Mouse (Mus musculus) midbrain, embryonic 12.5 days (tissue): ENCODE results near the gene Lrig1. TPM values are rescaled to one million over a fixed set of nuclear protein-coding genes. Genes with fewer than 3 reads are reported as not detected.

Experiments used
- ATAC-seq: fragments of 200-750 bp; cut with Nextera tagmentation; 2 replicates; pipeline ENCODE4 v1.8.0; 2017; ENCODE audit warnings: low read depth, moderate TSS enrichment, moderate library complexity; ENCODE audit not compliant: low FRiP score
- H3K27ac ChIP-seq: fragments of 300-500 bp; sonication (generic); replicated peaks from 2 replicates; pipeline ENCODE4 v1.5.1; 2016; ENCODE audit warnings: mild to moderate bottlenecking
- H3K27me3 ChIP-seq: fragments of 300-500 bp; sonication (generic); 2 replicates; pipeline ENCODE4 v1.6.1; 2016; ENCODE audit warnings: mild to moderate bottlenecking
- H3K36me3 ChIP-seq: fragments of 300-500 bp; sonication (generic); 2 replicates; pipeline ENCODE4 v1.6.1; 2016
- H3K4me1 ChIP-seq: fragments of 300-500 bp; sonication (generic); 2 replicates; pipeline ENCODE4 v1.6.1; 2016
- H3K4me2 ChIP-seq: fragments of 300-500 bp; sonication (generic); replicated peaks from 2 replicates; pipeline ENCODE4 v1.6.1; 2016; ENCODE audit warnings: mild to moderate bottlenecking, moderate library complexity
- H3K4me3 ChIP-seq: fragments of 300-500 bp; sonication (generic); 2 replicates; pipeline ENCODE4 v1.5.1; 2016; ENCODE audit warnings: mild to moderate bottlenecking
- H3K9ac ChIP-seq: fragments of 300-500 bp; sonication (generic); replicated peaks from 2 replicates; pipeline ENCODE4 v1.6.1; 2016; ENCODE audit warnings: mild to moderate bottlenecking, moderate library complexity
- H3K9me3 ChIP-seq: fragments of 300-500 bp; sonication (generic); 2 replicates; pipeline ENCODE4 v1.6.1; 2016; ENCODE audit warnings: mild to moderate bottlenecking
- WGBS: fragments of 180-500 bp; shearing (Covaris S2); methylation state at CpG from one replicate; pipeline ENCODE4 v1.1.7; 2016; 5-methylcytosine and 5-hydroxymethylcytosine counted together
- polyA plus RNA-seq: library from polyadenylated mRNA; unstranded; fragments of >200 nt; fragmentation: Nextera tagmentation; extraction: Ambion mirVana; gene quantifications from 2 replicates; pipeline ENCODE4 v1.2.1, GENCODE M21; 2016

The Lrig1 gene
- polyA plus RNA-seq, 1 experiment from 2014 or later = 14.4 TPM

DNA sequence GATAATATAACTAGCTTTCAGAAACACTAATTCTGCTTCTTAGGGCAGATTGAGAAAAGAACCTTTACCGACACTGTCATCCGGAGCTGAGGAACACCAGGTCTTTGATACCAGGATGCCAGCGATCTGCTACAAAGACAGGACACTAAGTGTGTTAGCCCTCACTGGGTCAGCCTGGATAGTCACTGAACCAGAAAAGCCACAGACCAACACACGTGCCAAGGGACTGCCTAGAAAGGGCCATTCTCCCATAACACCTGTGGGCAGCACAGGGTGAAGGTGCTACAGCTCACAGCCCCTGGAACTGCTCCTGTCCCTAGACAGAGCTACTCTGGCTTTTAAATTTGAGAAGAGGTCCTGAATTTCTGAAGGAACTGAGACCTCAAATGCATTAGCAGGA is 32.8 kb downstream of the Lrig1 start:
- no peak overlapping the region for H3K9ac ChIP-seq
- H3K27me3 ChIP-seq = no peaks in the 10 kb centered on the region
- H3K4me1 ChIP-seq = peaks cover 59% of the 10 kb centered on the region
- H3K9me3 ChIP-seq = no peaks in the 10 kb centered on the region
- WGBS = 73% methylated on average over 4 of the region's 4 CpGs
- no peaks in the 10 kb centered on the region; the same call in 1 of the 2 replicates for H3K36me3 ChIP-seq
- no peak overlapping the region for H3K4me3 ChIP-seq
- H3K27ac ChIP-seq = no peak overlapping the region
- no peak for ATAC-seq
- H3K4me2 ChIP-seq = no peak overlapping the region

DNA sequence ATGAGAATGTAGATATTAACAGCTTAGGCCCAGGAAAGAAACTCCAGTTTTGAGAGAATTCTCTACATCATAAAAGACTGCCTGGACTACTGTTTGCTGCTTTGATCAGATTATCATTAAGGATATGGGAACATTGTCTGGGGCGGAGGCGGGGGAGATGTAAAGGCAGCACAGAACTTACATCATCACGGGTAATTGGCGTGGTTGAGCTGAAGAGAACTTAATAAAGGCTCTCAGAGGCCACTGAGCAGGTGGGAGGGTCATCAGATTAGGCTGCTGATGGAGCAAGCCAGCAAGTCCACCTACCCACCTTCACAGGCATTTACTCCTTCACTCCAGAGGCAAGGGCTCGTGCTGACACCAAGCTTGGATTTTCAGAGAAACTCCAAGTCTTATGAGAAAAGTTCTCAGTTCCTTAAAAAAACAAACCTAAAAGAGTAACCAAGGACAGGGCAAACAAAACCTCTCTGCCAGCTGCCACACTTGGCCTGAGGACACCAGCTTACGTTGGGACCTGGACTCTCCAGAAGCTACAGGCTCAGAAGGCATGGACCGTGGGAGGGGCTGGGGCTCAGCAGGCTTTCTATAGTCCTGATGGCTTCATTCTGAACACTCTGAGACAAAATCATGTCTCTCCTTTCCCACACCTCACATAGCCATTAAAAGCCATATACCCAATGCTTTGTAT is 33.4 kb downstream of the Lrig1 start:
- H3K27ac ChIP-seq = no peak overlapping the region
- no peak overlapping the region for H3K4me3 ChIP-seq
- 58% methylated on average over 7 of the region's 7 CpGs for WGBS
- H3K27me3 ChIP-seq = no peaks in the 10 kb centered on the region
- peaks cover 4% of the 10 kb centered on the region; the same call in 1 of the 2 replicates for H3K36me3 ChIP-seq
- H3K4me1 ChIP-seq = peaks cover 57% of the 10 kb centered on the region
- no peak overlapping the region for H3K4me2 ChIP-seq
- H3K9me3 ChIP-seq = no peaks in the 10 kb centered on the region
- no peak for ATAC-seq
- H3K9ac ChIP-seq = no peak overlapping the region

DNA sequence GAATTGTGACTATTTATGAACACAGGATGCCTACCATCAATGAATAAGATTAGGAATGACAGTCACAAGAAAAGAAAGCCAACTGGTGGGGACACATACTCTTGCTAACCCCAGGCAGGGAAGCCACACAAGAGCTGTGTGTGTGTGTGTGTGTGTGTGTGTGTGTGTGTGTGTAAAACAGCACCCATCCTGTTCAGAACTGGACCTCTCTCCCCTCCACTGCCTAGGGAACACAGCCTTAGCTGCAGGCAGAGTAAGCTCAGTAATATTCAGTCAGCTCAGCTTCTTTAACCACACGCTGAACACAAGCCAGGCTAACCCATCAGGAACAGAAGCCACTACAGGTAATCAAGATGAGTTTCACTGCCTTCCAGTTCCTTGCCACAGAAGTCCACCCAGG is 34.3 kb downstream of the Lrig1 start:
- ATAC-seq = no peak
- no peaks in the 10 kb centered on the region for H3K9me3 ChIP-seq
- no peak overlapping the region for H3K4me2 ChIP-seq
- WGBS = 95% methylated on average over 1 of the region's 1 CpGs
- peaks cover 6% of the 10 kb centered on the region; the same call in 1 of the 2 replicates for H3K36me3 ChIP-seq
- H3K9ac ChIP-seq = no peak overlapping the region
- H3K27me3 ChIP-seq = no peaks in the 10 kb centered on the region
- no peak overlapping the region for H3K4me3 ChIP-seq
- H3K27ac ChIP-seq = no peak overlapping the region
- peaks cover 55% of the 10 kb centered on the region for H3K4me1 ChIP-seq

DNA sequence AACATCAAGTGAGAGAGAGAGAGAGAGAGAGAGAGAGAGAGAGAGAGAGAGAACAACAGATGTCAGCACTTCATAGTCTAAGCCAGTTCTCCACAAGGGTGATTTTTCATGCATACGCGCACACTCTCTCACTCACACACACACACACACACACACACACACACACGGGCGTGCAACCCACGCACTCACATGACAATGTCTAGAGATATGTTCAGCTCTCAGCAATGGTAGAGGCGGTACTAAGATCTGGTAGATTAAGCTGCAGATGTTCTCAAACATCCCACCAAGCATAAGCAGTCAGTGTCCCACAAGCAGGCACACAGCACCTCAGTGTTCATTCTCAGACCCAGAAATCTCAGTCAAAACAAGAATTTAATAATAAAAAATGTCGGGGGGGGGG is 34.7 kb downstream of the Lrig1 start:
- Histone ChIP-seq H3K9me3 (no peaks in the 10 kb centered on the region), H3K36me3 (peaks cover 10% of the 10 kb centered on the region), H3K4me1 (peaks cover 54% of the 10 kb centered on the region), H3K27ac (no peak overlapping the region), H3K9ac (no peak overlapping the region), H3K4me2 (no peak overlapping the region), H3K4me3 (no peak overlapping the region), H3K27me3 (no peaks in the 10 kb centered on the region)
- ATAC-seq = no peak
- WGBS = 83% methylated on average over 7 of the region's 7 CpGs

DNA sequence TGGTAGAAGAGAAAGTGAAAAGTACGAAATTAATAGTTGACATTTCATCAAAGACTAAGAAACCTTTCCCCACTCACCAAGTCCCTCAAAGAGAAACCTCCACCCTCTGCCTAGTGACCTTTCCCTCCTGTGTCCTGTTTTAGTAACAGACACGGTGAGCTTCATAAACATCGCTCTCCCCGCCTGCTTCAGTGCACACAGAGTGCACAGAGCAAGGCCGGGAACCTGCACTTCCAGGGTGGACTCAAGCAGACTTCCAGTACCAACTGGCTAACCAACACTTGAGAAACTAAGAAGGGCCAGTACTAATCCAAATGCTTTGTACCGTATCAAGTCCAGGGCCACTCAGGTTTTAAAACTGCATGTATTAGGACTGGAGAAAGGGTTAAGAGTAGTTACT is 36.0 kb downstream of the Lrig1 start:
- WGBS = 83% methylated on average over 6 of the region's 6 CpGs
- Histone ChIP-seq H3K4me3 (no peak overlapping the region), H3K27ac (no peak overlapping the region), H3K4me2 (no peak overlapping the region), H3K9ac (no peak overlapping the region), H3K4me1 (peaks cover 41% of the 10 kb centered on the region), H3K36me3 (peaks cover 19% of the 10 kb centered on the region), H3K27me3 (no peaks in the 10 kb centered on the region), H3K9me3 (no peaks in the 10 kb centered on the region)
- ATAC-seq = no peak

DNA sequence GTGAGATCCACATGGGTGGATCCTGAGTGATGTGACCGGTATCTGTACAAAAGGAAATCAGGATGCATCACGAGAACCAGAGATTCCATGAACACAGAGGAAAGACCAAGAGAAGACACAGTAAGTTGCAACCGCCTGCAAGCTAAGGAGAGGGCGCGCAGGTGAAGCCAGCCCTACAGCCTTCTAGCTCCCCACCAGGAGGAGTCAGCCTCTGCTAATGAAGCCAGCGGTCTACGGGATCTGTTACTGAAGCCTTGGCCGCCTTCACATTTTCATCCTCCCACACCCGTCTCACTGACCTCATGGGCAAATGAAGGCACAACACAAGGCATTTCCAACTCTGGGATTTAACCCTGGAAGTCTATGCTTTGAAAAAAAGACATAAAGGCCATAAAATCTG is 38.0 kb downstream of the Lrig1 start:
- no peaks in the 10 kb centered on the region for H3K9me3 ChIP-seq
- WGBS = 89% methylated on average over 9 of the region's 9 CpGs
- H3K4me1 ChIP-seq = peaks cover 26% of the 10 kb centered on the region
- no peak overlapping the region for H3K4me2 ChIP-seq
- no peaks in the 10 kb centered on the region for H3K27me3 ChIP-seq
- peaks cover 19% of the 10 kb centered on the region for H3K36me3 ChIP-seq
- ATAC-seq = no peak
- H3K4me3 ChIP-seq = no peak overlapping the region
- H3K9ac ChIP-seq = no peak overlapping the region
- H3K27ac ChIP-seq = no peak overlapping the region

DNA sequence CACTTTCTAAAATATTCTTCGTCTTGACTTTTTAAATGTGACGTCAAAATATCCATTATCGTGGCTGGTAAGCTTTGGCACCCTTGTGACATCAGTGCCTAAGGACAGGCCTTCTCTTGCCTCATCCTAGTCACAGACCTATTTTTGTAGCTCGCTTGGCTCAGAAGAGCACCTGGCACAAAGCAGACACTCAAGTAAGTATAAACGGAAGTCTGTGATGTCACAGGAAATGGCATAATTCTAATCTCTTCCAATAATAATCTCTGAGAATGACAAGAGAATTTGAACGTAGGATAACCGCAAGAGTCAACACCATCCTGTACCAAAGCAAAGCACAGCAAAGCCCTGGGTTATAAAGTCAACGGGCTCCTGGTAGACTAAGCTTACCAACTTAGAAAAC is 38.6 kb downstream of the Lrig1 start:
- H3K27me3 ChIP-seq = no peaks in the 10 kb centered on the region

DNA sequence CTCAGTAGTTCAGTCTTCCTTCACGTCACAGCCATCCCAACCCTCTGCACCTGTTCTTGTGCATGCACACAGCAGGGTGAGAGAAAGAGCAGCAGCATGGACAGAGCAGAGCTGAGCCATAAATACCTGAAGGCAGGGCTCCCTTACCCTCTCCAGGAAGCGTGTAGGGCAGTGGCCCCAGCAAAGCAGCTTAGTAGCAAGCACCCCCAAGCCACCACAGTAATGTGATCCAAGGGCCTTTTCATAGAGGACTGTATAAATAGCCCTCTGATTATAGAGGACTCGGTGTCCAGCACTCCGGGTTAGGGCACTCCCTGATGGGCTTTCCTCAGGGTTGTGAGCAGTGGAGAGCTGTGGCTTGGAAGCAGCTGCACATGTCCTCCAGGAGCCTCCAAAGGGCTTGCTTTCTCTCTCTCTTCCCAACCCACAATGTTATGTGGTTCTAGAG is 40.0 kb downstream of the Lrig1 start:
- no peak for ATAC-seq
- Histone ChIP-seq H3K27me3 (no peaks in the 10 kb centered on the region), H3K4me3 (no peak overlapping the region), H3K4me2 (no peak overlapping the region), H3K36me3 (peaks cover 19% of the 10 kb centered on the region), H3K9ac (no peak overlapping the region), H3K4me1 (peaks cover 25% of the 10 kb centered on the region), H3K9me3 (no peaks in the 10 kb centered on the region), H3K27ac (no peak overlapping the region)
- 77% methylated on average over 4 of the region's 4 CpGs for WGBS

More for the DNA sequence above, 38.6 kb downstream of the Lrig1 start:
- ATAC-seq = no peak
- Histone ChIP-seq H3K4me1 (peaks cover 24% of the 10 kb centered on the region), H3K4me3 (no peak overlapping the region), H3K36me3 (peaks cover 19% of the 10 kb centered on the region), H3K9ac (no peak overlapping the region), H3K9me3 (no peaks in the 10 kb centered on the region), H3K27ac (no peak overlapping the region), H3K4me2 (no peak overlapping the region)
- 94% methylated on average over 8 of the region's 8 CpGs for WGBS

DNA sequence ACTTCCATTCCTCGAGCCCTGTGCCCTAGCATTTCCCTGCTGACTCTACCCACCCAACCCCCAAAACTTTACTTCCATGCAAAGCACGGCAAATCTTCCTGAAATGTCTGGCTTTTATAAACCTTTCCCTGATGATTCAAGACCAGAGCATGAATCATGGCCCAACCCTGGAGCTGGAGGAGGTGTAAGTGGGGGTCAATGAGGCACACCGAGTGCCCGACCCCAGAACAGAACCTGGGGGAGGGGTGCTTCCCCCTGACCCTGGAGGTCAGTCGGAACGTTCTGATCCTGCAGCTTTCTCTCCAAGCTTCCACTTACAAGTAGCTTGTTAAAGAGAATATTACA is 41.9 kb downstream of the Lrig1 start:
- no peak overlapping the region for H3K27ac ChIP-seq
- no peak overlapping the region for H3K9ac ChIP-seq
- no peaks in the 10 kb centered on the region for H3K9me3 ChIP-seq
- WGBS = 57% methylated on average over 6 of the region's 6 CpGs
- no peak overlapping the region for H3K4me3 ChIP-seq
- H3K4me2 ChIP-seq = no peak overlapping the region
- peaks cover 29% of the 10 kb centered on the region for H3K4me1 ChIP-seq
- no peaks in the 10 kb centered on the region for H3K27me3 ChIP-seq
- H3K36me3 ChIP-seq = peaks cover 19% of the 10 kb centered on the region
- no peak for ATAC-seq

DNA sequence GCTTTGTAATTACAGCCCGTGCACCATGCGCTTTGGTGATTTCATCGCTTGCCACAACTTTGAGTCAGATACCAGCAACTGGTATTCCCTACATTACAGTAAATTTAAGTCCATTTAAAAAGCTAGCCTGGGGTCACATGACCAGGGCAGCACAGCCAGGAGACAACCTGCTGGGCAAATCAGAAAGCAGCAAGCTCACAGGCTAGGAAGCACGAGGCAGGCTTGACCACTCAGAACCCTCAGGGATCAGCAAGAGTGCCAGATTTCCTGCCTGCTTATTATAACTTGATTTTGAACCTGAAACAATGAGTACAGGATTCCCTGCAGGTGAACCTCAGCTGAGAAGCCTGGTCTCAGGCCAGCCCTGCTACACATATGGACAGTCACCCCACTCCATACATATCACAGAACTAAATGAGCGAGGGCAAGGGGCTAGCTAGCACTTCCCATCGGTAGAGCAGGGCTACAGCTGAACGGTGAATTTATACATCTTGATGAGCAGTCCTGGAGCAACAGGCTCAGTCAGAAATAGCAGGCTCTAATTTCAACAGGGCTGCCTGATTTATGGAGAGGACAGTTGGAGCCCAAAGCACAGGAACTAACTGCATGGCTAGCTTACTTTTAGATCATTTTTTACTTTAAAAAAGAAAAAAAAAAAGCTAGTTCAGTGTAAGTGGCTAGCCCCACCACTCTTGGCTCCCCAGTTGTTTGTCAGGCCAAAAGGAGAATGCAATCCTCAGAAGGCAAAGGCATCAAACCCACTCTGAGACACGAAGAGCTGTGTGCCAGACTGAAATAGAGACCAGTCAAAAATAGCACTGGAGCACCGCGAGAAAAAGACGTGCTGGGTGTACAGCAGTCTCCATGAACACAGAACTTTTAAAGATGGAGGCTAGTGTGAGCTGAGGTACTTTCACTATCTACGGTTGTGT is 42.5 kb downstream of the Lrig1 start:
- Histone ChIP-seq H3K4me2 (no peak overlapping the region), H3K9ac (no peak overlapping the region), H3K4me3 (no peak overlapping the region), H3K36me3 (peaks cover 19% of the 10 kb centered on the region), H3K27ac (no peak overlapping the region), H3K4me1 (peaks cover 35% of the 10 kb centered on the region), H3K9me3 (no peaks in the 10 kb centered on the region), H3K27me3 (no peaks in the 10 kb centered on the region)
- no peak for ATAC-seq
- WGBS = 83% methylated on average over 12 of the region's 12 CpGs

DNA sequence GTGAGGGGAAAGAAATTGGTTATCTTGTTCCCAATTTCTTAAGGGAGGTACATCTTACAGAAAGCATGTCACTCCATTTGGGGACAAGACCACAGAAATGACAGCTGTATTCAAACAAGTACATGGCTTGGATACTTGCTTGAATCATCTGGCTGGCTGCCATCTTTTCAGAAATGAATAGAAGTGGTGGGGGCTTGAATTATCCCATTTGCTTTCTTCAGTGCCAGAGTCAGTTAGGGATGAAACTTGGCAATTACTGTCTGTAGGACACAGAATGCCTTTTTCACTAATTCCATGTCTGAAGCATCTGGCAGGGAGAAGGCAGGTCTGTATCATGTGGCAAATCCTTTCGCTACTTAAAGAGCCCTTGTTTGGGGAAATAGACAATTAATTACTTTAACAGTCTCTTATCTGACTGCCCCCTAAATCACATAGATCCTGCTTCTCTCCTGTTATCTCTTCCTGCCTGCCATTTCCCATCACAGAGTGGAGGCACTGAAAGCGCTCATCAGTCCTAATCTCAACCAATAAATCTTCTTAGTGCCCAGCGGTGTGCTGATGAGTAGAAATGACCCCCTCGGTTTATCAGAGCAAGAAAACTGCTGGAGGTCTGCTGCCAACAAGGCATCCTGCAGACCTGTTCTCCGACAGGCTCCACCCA is 44.0 kb downstream of the Lrig1 start:
- H3K4me3 ChIP-seq = no peak overlapping the region
- H3K36me3 ChIP-seq = peaks cover 15% of the 10 kb centered on the region
- WGBS = 47% methylated on average over 5 of the region's 5 CpGs
- no peak overlapping the region for H3K9ac ChIP-seq
- no peaks in the 10 kb centered on the region for H3K27me3 ChIP-seq
- ATAC-seq = no peak
- H3K4me1 ChIP-seq = peaks cover 47% of the 10 kb centered on the region
- no peaks in the 10 kb centered on the region for H3K9me3 ChIP-seq
- H3K4me2 ChIP-seq = no peak overlapping the region
- peak overlapping the region; percentile 21 for H3K27ac ChIP-seq
